Mouse (Mus musculus) limb, embryonic 14.5 days (tissue): ENCODE measurements at regions not wholly inside any gene's neighbourhood (a gene's known extent, or its start where the extent isn't known, plus 50 kb on each side); places are given as distances from the start of the nearest gene placed in this dataset.
A peak's percentile ranks its signal among the peaks of the same experiment; 100 is the strongest.

Source experiments
- ATAC-seq: fragments of 200-750 bp; cut with Nextera tagmentation; 2 replicates; pipeline ENCODE4 v1.8.0; 2017; ENCODE audit warnings: low read depth, moderate number of reproducible peaks, moderate TSS enrichment; ENCODE audit not compliant: low FRiP score
- DNase-seq: peaks from one replicate; pipeline ENCODE4 v3.0.0-alpha.2; 2015; ENCODE audit warnings: low spot score
- H3K27ac ChIP-seq: fragments of 300-500 bp; sonication (generic); replicated peaks from 2 replicates; pipeline ENCODE4 v1.5.1; 2014; ENCODE audit warnings: low read depth, mild to moderate bottlenecking, low read length, moderate library complexity, mixed read lengths
- H3K27me3 ChIP-seq: fragments of 300-500 bp; sonication (generic); 2 replicates; pipeline ENCODE4 v1.6.1; 2014; ENCODE audit warnings: low read length, mixed read lengths; ENCODE audit not compliant: control insufficient read depth, insufficient read depth
- H3K36me3 ChIP-seq: fragments of 300-500 bp; sonication (generic); 2 replicates; pipeline ENCODE4 v1.6.1; 2014; ENCODE audit warnings: mild to moderate bottlenecking, low read length, moderate library complexity, mixed read lengths; ENCODE audit not compliant: control insufficient read depth, insufficient read depth
- H3K4me1 ChIP-seq: fragments of 300-500 bp; sonication (generic); 2 replicates; pipeline ENCODE4 v1.6.1; 2014; ENCODE audit warnings: antibody characterized with exemption, low read length, mixed read lengths; ENCODE audit not compliant: control insufficient read depth, insufficient read depth
- H3K4me2 ChIP-seq: fragments of 300-500 bp; sonication (generic); replicated peaks from 2 replicates; pipeline ENCODE4 v1.6.1; 2014; ENCODE audit warnings: low read depth, mild to moderate bottlenecking, low read length, moderate library complexity; ENCODE audit not compliant: severe bottlenecking
- H3K4me3 ChIP-seq: fragments of 300-500 bp; sonication (generic); replicated peaks from 2 replicates; pipeline ENCODE4 v1.5.1; 2014; ENCODE audit warnings: low read length
- H3K9ac ChIP-seq: fragments of 300-500 bp; sonication (generic); 2 replicates; pipeline ENCODE4 v1.6.1; 2014; ENCODE audit warnings: mild to moderate bottlenecking, low read depth, low read length, moderate library complexity; ENCODE audit not compliant: severe bottlenecking
- H3K9me3 ChIP-seq: fragments of 300-500 bp; sonication (generic); 2 replicates; pipeline ENCODE4 v1.6.1; 2016; ENCODE audit warnings: low read length; ENCODE audit not compliant: control insufficient read depth
- POLR2A ChIP-seq: fragments of 200-500 bp; IDR thresholded peaks from 2 replicates; pipeline ENCODE4 v1.8.0; 2012; ENCODE audit warnings: inconsistent platforms, mild to moderate bottlenecking, moderate library complexity, borderline replicate concordance; ENCODE audit not compliant: insufficient read depth, insufficient read length; ENCODE audit errors: extremely low read depth
- WGBS: fragments of 180-500 bp; shearing (Covaris S2); extraction: QIAGEN DNeasy Blood & Tissue Kit; methylation state at CpG from one replicate; pipeline ENCODE4 v1.1.7; 2014; 5-methylcytosine and 5-hydroxymethylcytosine counted together

DNA sequence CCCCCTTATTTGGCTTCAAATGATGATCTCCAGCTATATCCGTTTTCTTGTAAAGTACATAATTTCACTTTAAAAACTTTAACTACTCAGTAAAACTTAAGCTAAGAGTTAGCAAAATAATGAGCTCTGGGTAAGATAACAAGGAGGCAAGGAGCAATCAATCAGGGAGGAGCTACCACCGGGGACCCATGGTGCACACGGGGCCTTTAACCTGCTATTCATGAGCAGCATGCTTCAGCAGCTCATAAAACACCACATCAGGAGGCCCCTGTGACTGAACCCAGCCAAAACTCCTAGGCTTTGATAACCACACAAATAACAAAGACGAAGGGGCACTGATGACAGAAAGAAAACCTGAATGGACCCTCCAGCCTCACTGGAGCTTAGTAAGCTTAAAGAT is 202.1 kb downstream of the Rpl36a-ps1 start:
- 27% methylated on average over 4 of the region's 4 CpGs for WGBS
- no peak overlapping the region for H3K4me2 ChIP-seq
- H3K36me3 ChIP-seq, result no peaks in the 10 kb centered on the region
- no peaks in the 10 kb centered on the region for H3K4me1 ChIP-seq
- no peak overlapping the region for H3K4me3 ChIP-seq
- no peaks in the 10 kb centered on the region for H3K27me3 ChIP-seq
- no peak overlapping the region for H3K27ac ChIP-seq
- TF ChIP-seq POLR2A, result no peak
- ATAC-seq (0 out of 2 replicates have a peak, but pooled peaks have one; percentile 34), DNase-seq (no peak)
- no peak overlapping the region for H3K9ac ChIP-seq
- no peaks in the 10 kb centered on the region for H3K9me3 ChIP-seq

DNA sequence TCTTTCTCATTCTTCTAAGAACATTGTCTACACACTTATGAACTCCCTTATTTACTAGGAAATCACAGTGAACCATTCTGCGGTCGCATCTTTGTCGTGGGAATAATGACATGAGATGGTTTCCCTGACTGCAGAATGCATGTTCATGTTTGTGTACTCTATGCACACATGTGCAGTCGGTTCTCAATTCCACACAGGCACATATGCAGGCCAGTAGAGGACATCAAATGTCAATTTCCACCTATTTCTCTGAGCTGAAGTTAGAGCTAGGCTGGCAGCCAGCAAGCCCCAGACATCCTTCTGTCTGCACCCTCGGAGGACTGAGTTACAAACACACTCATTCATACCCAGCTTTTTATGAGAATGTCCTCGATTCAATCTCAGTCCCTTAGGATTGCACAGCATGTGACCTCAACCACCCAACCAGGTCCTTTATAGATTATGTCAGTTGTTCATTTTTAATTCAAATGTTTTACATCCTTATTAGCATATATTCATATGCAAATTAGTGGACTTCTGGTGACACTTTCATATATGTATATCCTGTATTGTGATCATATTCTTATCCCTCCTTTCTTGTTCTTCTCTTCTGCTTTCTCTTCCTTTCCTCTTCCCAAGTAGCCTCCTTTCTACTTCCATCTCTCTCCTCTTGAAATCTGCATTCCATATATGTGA is 202.7 kb downstream of the Rpl36a-ps1 start:
- DNase-seq (no peak), ATAC-seq (0 out of 2 replicates have a peak, but pooled peaks have one; percentile 15)
- Histone ChIP-seq H3K27ac (no peak overlapping the region), H3K36me3 (no peaks in the 10 kb centered on the region), H3K9me3 (no peaks in the 10 kb centered on the region), H3K4me1 (no peaks in the 10 kb centered on the region), H3K4me3 (no peak overlapping the region), H3K9ac (no peak overlapping the region), H3K4me2 (no peak overlapping the region), H3K27me3 (no peaks in the 10 kb centered on the region)
- WGBS, result 62% methylated on average over 6 of the region's 6 CpGs
- TF ChIP-seq POLR2A, result no peak

DNA sequence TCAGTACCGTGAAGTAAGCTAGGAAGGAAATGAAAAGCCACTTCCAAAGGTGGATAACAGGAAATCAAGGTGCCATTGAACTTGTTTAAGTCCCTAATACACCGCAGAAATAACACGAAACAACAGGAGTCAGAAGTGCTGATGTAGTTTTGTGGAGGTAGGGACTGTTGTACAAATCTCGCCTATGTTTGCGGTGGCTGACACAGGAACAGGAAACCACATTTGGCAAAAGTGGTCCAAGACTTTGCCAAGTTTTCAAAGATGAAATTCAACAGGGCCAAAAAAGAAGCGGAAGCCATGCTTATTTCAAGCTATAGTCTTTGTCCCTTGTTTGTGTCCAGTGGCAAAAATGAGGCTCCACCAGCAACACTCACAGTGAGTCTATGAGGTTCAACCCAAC is 204.3 kb downstream of the Rpl36a-ps1 start:
- no peak overlapping the region for H3K4me2 ChIP-seq
- no peaks in the 10 kb centered on the region for H3K36me3 ChIP-seq
- H3K4me1 ChIP-seq, result no peaks in the 10 kb centered on the region
- ATAC-seq (no peak), DNase-seq (no peak)
- no peaks in the 10 kb centered on the region for H3K9me3 ChIP-seq
- no peak overlapping the region for H3K27ac ChIP-seq
- 88% methylated on average over 6 of the region's 6 CpGs for WGBS
- no peak for TF ChIP-seq POLR2A
- H3K9ac ChIP-seq, result no peak overlapping the region
- no peak overlapping the region for H3K4me3 ChIP-seq
- H3K27me3 ChIP-seq, result no peaks in the 10 kb centered on the region

- TF ChIP-seq POLR2A, result no peak
- no peak for DNase-seq
- H3K27ac ChIP-seq, result no peak overlapping the region
- 0 out of 2 replicates have a peak, but pooled peaks cover 6% of the 10 kb centered on the region for H3K9me3 ChIP-seq
- no peaks in the 10 kb centered on the region for H3K27me3 ChIP-seq
- H3K4me3 ChIP-seq, result no peak overlapping the region
- H3K4me2 ChIP-seq, result no peak overlapping the region
- no peaks in the 10 kb centered on the region for H3K36me3 ChIP-seq
- 93% methylated on average over 12 of the region's 12 CpGs for WGBS
- ATAC-seq, result no peak
- no peak overlapping the region for H3K9ac ChIP-seq
- H3K4me1 ChIP-seq, result no peaks in the 10 kb centered on the region
Measured at GRCm38 (mm10) chr14:98781711-98782110, 212.4 kb downstream of the Rpl36a-ps1 start.

GRCm38 (mm10) chr14:98772080-98772479 is 222.0 kb downstream of the Rpl36a-ps1 start:
- no peak for ATAC-seq
- H3K4me3 ChIP-seq, result no peak overlapping the region
- H3K9me3 ChIP-seq, result no peaks in the 10 kb centered on the region
- no peaks in the 10 kb centered on the region for H3K27me3 ChIP-seq
- no peak for DNase-seq
- no peaks in the 10 kb centered on the region for H3K4me1 ChIP-seq
- 81% methylated on average over 4 of the region's 4 CpGs for WGBS
- TF ChIP-seq POLR2A, result no peak
- H3K4me2 ChIP-seq, result no peak overlapping the region
- H3K9ac ChIP-seq, result no peak overlapping the region
- H3K27ac ChIP-seq, result no peak overlapping the region
- H3K36me3 ChIP-seq, result no peaks in the 10 kb centered on the region

DNA sequence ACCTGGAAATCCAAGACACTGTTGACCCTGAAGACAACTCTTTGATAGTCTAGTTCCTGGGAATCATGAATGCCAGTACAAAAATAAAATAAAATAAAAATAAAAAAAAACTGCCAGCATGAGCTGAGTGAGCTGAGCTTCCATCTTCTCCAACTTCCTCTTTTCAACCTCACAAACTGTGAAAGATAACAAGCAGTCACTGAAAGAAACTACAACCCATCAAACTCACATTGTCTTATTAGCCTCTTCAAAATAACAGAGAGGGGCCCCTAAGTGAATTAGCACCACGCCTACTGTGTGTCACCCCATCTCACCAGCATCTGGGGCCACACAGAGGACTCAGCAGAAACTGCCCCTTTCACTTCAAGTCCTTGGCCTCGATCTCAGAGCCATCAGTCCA is 225.3 kb downstream of the Rpl36a-ps1 start:
- no peak overlapping the region for H3K9ac ChIP-seq
- H3K27ac ChIP-seq, result no peak overlapping the region
- DNase-seq, result no peak
- H3K9me3 ChIP-seq, result no peaks in the 10 kb centered on the region
- no peak overlapping the region for H3K4me3 ChIP-seq
- H3K4me2 ChIP-seq, result no peak overlapping the region
- WGBS, result 88% methylated on average over 2 of the region's 2 CpGs
- ATAC-seq, result no peak
- H3K4me1 ChIP-seq, result no peaks in the 10 kb centered on the region
- H3K36me3 ChIP-seq, result no peaks in the 10 kb centered on the region
- H3K27me3 ChIP-seq, result no peaks in the 10 kb centered on the region
- TF ChIP-seq POLR2A, result no peak
